Mouse (Mus musculus): Measurements from ENCODE around the gene Asb18. TPM values are rescaled to one million over a fixed set of nuclear protein-coding genes. Genes with fewer than 3 reads are reported as not detected.

The Asb18 gene
- polyA plus RNA-seq, 1 experiment from 2014 or later, result not detected

DNA sequence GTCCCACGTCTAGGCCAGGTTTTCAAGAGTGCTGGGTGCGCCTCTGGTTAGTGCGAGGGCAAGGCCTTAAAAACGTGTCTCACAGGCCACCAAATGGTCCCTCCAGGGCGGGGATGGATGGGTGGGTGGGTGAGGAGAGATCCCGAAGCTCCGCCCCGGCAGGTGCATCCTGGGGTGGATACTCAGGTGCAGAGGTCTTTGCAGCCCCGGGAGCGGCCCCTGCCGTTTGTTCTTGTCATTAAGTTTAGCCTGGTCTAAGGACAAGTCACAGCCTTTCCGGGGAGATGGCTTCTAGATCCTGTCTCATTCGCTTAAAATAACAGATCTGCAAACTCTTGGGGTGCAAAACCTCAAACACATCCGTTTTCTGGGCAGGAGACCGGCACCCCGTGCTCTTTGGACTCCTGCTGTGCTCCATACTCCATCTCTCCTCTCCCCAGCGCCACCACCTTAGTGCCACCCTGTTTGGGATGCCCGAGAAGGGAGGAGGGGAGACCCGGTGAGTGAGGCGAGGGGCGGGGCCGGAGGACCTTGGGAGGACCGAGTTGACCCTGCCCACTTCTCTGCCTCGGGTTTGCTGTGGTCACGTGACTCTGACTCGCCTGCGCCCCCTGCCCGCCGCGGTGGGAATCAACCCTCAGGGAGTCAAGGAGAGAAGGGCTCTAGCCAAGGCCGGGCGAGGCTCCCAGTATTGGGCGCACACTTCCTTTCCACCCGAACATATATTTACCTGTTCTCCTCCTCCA, 74.3 kb downstream of the Asb18 start:
- Histone ChIP-seq H3K4me3 (ENCODE audit: low read length) (peak overlapping the region; percentile 1; the same call in 1 of the 2 replicates), H3K27me3 (ENCODE audit: control insufficient read depth, insufficient read depth, low read length) (peaks cover 87% of the 10 kb centered on the region), H3K9me3 (ENCODE audit: control insufficient read depth, low read length) (no peaks in the 10 kb centered on the region), H3K4me2 (replicated peaks; ENCODE audit: low read depth, low read length) (peak overlapping the region; percentile 22; the same call in 1 of the 2 replicates), H3K36me3 (ENCODE audit: control insufficient read depth, insufficient read depth, low read length) (no peaks in the 10 kb centered on the region), H3K9ac (ENCODE audit: low read depth, low read length) (no peak overlapping the region), H3K27ac (ENCODE audit: low read depth, low read length) (no peak overlapping the region), H3K4me1 (ENCODE audit: control insufficient read depth, insufficient read depth, low read length) (no peaks in the 10 kb centered on the region)
- WGBS, result 4% methylated on average over 33 of the region's 34 CpGs
- peak; percentile 73 for ATAC-seq (ENCODE audit: low FRiP score, low TSS enrichment)

GRCm38 (mm10) chr1:89939596-89939960, 74.9 kb downstream of the Asb18 start:
- 33% methylated on average over 16 of the region's 16 CpGs for WGBS
- no peaks in the 10 kb centered on the region for H3K4me1 ChIP-seq (ENCODE audit: control insufficient read depth, insufficient read depth, low read length)
- no peak overlapping the region for H3K4me2 ChIP-seq (replicated peaks; ENCODE audit: low read depth, low read length)
- H3K27me3 ChIP-seq (ENCODE audit: control insufficient read depth, insufficient read depth, low read length), result peaks cover 91% of the 10 kb centered on the region
- no peaks in the 10 kb centered on the region for H3K36me3 ChIP-seq (ENCODE audit: control insufficient read depth, insufficient read depth, low read length)
- no peak overlapping the region for H3K27ac ChIP-seq (ENCODE audit: low read depth, low read length)
- H3K9ac ChIP-seq (ENCODE audit: low read depth, low read length), result no peak overlapping the region
- no peak for ATAC-seq (ENCODE audit: low FRiP score, low TSS enrichment)
- H3K4me3 ChIP-seq (ENCODE audit: low read length), result no peak overlapping the region
- no peaks in the 10 kb centered on the region for H3K9me3 ChIP-seq (ENCODE audit: control insufficient read depth, low read length)

- 38% methylated on average over 16 of the region's 16 CpGs for WGBS
- Histone ChIP-seq H3K9ac (ENCODE audit: low read depth, low read length) (no peak overlapping the region), H3K4me3 (ENCODE audit: low read length) (no peak overlapping the region), H3K4me1 (ENCODE audit: control insufficient read depth, insufficient read depth, low read length) (no peaks in the 10 kb centered on the region), H3K36me3 (ENCODE audit: control insufficient read depth, insufficient read depth, low read length) (no peaks in the 10 kb centered on the region), H3K27ac (ENCODE audit: low read depth, low read length) (no peak overlapping the region), H3K9me3 (ENCODE audit: control insufficient read depth, low read length) (no peaks in the 10 kb centered on the region), H3K4me2 (replicated peaks; ENCODE audit: low read depth, low read length) (no peak overlapping the region), H3K27me3 (ENCODE audit: control insufficient read depth, insufficient read depth, low read length) (peaks cover 92% of the 10 kb centered on the region)
- no peak for ATAC-seq (ENCODE audit: low FRiP score, low TSS enrichment)
These were observed 75.4 kb downstream of the Asb18 start for GRCm38 (mm10) chr1:89938884-89939595.

DNA sequence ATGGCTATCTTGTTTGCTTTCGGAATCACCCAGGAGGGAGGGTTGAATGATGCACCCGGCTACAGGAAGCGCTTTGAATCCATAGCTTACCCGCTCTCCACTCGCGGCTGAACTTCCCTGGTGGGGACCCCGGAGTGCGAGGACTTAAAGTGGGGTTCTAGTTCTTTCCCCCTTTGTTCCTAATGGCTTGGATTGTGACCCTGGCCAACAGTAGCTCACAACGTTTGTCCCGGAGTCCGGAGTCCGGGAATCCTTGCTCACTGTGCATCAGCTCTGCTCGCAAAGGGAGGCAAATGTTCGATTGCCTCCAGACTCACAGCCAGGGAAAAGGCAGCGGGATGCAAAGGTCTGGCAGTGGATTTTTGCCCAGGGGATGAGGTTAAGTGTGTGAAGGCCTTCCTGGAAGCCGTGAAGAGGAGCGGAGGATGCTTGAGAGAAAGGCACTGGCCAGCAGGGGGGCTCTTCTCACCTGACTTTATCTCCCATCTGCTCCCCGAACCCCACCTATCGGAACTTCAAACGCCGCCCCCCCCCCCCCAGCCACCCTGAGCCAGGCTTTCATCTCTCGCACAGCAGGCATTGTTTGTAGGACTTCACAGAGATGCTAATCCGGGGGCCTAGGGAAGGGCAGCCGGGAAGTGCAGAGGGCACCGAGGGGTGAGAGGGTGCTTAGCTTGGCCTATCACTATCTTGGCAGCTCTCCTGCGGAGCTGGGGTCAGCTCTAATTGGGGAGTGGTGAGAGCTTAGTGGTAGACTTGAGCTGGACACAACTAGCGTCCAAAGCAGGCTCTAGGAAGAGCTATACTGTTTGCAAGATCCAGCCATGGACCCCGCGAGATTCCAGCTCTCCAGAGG, 78.7 kb downstream of the Asb18 start:
- H3K4me1 ChIP-seq (ENCODE audit: control insufficient read depth, insufficient read depth, low read length), result peaks cover 8% of the 10 kb centered on the region; the same call in 1 of the 2 replicates
- no peak overlapping the region for H3K27ac ChIP-seq (ENCODE audit: low read depth, low read length)
- H3K36me3 ChIP-seq (ENCODE audit: control insufficient read depth, insufficient read depth, low read length), result no peaks in the 10 kb centered on the region
- H3K9ac ChIP-seq (ENCODE audit: low read depth, low read length), result no peak overlapping the region
- H3K27me3 ChIP-seq (ENCODE audit: control insufficient read depth, insufficient read depth, low read length), result peaks cover 94% of the 10 kb centered on the region
- 3% methylated on average over 27 of the region's 29 CpGs for WGBS
- no peak overlapping the region for H3K4me3 ChIP-seq (ENCODE audit: low read length)
- no peak for ATAC-seq (ENCODE audit: low FRiP score, low TSS enrichment)
- no peaks in the 10 kb centered on the region for H3K9me3 ChIP-seq (ENCODE audit: control insufficient read depth, low read length)
- H3K4me2 ChIP-seq (replicated peaks; ENCODE audit: low read depth, low read length), result no peak overlapping the region

DNA sequence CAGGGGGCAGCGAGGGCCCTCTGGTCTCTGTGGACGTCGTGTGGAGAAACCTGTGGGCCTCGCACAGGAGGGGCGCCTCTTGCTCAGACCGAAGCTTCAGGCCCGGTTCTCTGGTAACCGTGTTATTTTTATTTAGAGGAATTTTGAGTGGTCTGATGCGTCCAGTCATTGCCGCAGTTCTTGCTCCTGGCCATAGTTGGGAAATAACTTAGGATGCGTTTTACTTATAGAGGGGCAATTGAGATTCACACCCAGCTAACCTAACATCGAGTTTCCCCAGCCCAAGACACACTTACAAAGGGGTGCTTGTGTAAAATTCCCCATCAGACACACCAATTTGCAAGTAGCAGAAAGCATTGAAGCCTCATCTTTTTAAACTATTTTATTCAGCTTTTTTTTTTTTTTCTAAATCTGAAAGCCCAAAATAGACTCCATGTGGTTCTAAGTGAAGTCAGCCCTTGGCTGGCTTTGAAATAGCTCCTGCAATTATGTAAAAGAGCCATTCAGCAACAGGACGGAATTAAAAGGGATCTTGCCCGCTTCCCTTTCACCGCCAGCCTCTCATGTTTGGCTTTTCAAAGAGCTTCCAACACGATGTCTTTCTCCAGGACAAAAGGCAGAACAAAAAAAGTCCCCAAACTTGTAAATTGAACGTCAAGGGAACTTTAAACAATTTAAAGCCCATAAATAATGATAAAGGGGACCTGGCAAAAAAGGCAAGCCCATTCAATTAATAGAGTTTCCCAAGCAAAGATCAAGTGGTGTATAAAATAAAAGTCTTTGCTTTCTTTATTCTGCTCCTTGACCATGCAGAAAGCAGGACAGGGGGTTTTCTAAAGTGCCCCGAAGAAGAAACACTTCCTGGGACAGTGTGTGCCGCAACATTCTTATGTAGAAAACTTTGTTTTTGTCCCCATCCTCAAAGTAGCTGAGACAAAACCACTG, 79.9 kb downstream of the Asb18 start:
- Histone ChIP-seq H3K27ac (ENCODE audit: low read depth, low read length) (no peak overlapping the region), H3K4me2 (replicated peaks; ENCODE audit: low read depth, low read length) (no peak overlapping the region), H3K4me1 (ENCODE audit: control insufficient read depth, insufficient read depth, low read length) (peaks cover 17% of the 10 kb centered on the region; the same call in 1 of the 2 replicates), H3K36me3 (ENCODE audit: control insufficient read depth, insufficient read depth, low read length) (no peaks in the 10 kb centered on the region), H3K9me3 (ENCODE audit: control insufficient read depth, low read length) (no peaks in the 10 kb centered on the region), H3K4me3 (ENCODE audit: low read length) (no peak overlapping the region), H3K27me3 (ENCODE audit: control insufficient read depth, insufficient read depth, low read length) (peaks cover 96% of the 10 kb centered on the region), H3K9ac (ENCODE audit: low read depth, low read length) (no peak overlapping the region)
- 8% methylated on average over 19 of the region's 19 CpGs for WGBS
- no peak for ATAC-seq (ENCODE audit: low FRiP score, low TSS enrichment)

DNA sequence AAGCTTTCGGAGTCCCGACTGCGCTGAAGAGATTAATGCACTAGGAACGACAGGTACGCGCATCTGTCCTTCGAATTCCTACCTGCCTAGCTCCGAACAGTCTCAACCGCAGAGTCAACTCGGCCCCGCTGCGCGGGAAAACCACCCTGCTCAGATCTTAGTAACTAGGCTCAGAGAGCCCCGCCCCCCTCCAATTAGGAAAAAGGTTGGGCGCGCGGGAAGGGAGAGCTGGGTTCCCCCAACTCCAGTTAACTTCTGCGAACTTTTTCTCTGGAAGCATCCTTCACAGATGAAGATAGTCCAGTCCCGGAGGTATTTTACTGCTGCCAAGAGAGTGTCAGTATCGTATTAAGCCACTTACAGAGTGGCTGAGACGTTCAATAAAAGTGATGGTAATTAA, 80.7 kb downstream of the Asb18 start:
- peaks cover 96% of the 10 kb centered on the region for H3K27me3 ChIP-seq (ENCODE audit: control insufficient read depth, insufficient read depth, low read length)
- no peak overlapping the region for H3K27ac ChIP-seq (ENCODE audit: low read depth, low read length)
- no peaks in the 10 kb centered on the region for H3K9me3 ChIP-seq (ENCODE audit: control insufficient read depth, low read length)
- H3K9ac ChIP-seq (ENCODE audit: low read depth, low read length), result no peak overlapping the region
- no peak for ATAC-seq (ENCODE audit: low FRiP score, low TSS enrichment)
- WGBS, result 1% methylated on average over 21 of the region's 21 CpGs
- no peaks in the 10 kb centered on the region for H3K36me3 ChIP-seq (ENCODE audit: control insufficient read depth, insufficient read depth, low read length)
- H3K4me2 ChIP-seq (replicated peaks; ENCODE audit: low read depth, low read length), result no peak overlapping the region
- no peak overlapping the region for H3K4me3 ChIP-seq (ENCODE audit: low read length)
- H3K4me1 ChIP-seq (ENCODE audit: control insufficient read depth, insufficient read depth, low read length), result peaks cover 17% of the 10 kb centered on the region; the same call in 1 of the 2 replicates

DNA sequence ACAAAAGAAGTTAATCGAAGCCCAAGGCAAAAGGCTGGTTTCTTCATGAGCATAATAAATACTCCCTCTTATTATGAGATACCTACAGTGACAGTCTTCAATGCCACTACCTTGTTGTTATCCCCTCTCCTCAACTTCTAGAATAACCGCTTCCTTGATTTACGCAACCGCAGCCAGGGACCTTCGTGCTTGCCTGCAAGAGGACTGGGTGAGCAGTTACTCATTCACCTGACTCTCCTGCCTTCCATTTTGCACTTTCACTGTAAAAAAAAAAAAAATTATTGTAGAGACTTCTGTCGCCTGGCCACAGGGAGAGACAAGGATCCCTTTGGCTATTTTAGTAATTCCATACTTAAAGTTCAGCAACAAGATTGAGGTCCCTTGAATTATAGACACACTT, 81.4 kb downstream of the Asb18 start:
- H3K4me1 ChIP-seq (ENCODE audit: control insufficient read depth, insufficient read depth, low read length), result peaks cover 17% of the 10 kb centered on the region; the same call in 1 of the 2 replicates
- H3K27me3 ChIP-seq (ENCODE audit: control insufficient read depth, insufficient read depth, low read length), result peaks cover 97% of the 10 kb centered on the region
- H3K9ac ChIP-seq (ENCODE audit: low read depth, low read length), result no peak overlapping the region
- no peak overlapping the region for H3K4me2 ChIP-seq (replicated peaks; ENCODE audit: low read depth, low read length)
- H3K36me3 ChIP-seq (ENCODE audit: control insufficient read depth, insufficient read depth, low read length), result no peaks in the 10 kb centered on the region
- H3K27ac ChIP-seq (ENCODE audit: low read depth, low read length), result no peak overlapping the region
- H3K4me3 ChIP-seq (ENCODE audit: low read length), result no peak overlapping the region
- no peaks in the 10 kb centered on the region for H3K9me3 ChIP-seq (ENCODE audit: control insufficient read depth, low read length)
- ATAC-seq (ENCODE audit: low FRiP score, low TSS enrichment), result no peak
- WGBS, result 9% methylated on average over 6 of the region's 6 CpGs

DNA sequence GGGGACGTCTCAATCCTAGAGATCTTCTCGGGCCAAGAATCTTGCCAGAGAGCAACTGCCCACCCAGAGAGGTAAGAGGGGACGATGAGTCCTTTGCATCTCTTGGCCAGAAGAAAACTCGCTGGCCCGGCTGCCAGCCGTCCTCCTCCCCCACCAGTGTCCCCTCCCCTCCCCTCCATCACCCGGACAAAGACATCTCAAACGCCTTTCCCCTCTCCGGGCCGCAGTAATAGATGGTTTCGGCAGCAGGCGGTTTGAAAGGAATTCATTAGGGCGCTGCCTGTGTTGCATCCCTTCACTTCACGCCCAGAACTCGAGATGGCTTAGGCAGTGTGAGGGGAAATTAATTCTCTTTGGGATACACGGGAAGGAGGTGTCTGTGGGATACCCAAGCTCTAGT, 81.8 kb downstream of the Asb18 start:
- Histone ChIP-seq H3K4me3 (ENCODE audit: low read length) (no peak overlapping the region), H3K36me3 (ENCODE audit: control insufficient read depth, insufficient read depth, low read length) (no peaks in the 10 kb centered on the region), H3K9me3 (ENCODE audit: control insufficient read depth, low read length) (no peaks in the 10 kb centered on the region), H3K9ac (ENCODE audit: low read depth, low read length) (no peak overlapping the region), H3K4me1 (ENCODE audit: control insufficient read depth, insufficient read depth, low read length) (peaks cover 17% of the 10 kb centered on the region; the same call in 1 of the 2 replicates), H3K27ac (ENCODE audit: low read depth, low read length) (no peak overlapping the region), H3K27me3 (ENCODE audit: control insufficient read depth, insufficient read depth, low read length) (peaks cover 97% of the 10 kb centered on the region), H3K4me2 (replicated peaks; ENCODE audit: low read depth, low read length) (no peak overlapping the region)
- no peak for ATAC-seq (ENCODE audit: low FRiP score, low TSS enrichment)
- WGBS, result 3% methylated on average over 16 of the region's 16 CpGs

Measured in kidney, embryonic 14.5 days (tissue).